Mouse (Mus musculus): Measurements from ENCODE around the gene AB124611. TPM values are rescaled to one million over a fixed set of nuclear protein-coding genes. Genes with fewer than 3 reads are reported as not detected.
A peak's percentile ranks its signal among the peaks of the same experiment; 100 is the strongest.
"Not testable (repeated sequence)": the region's sequence is repeated elsewhere in the genome, so short reads cannot be mapped to it uniquely, and the experiment has no call there.

AB124611 gene
- total RNA-seq (2021) = not detected
- long read RNA-seq, partial matches to known transcripts = 0 of 1 reads
- long read RNA-seq, other reads (novel, unspliced or antisense) = 1 of 1 reads

DNA sequence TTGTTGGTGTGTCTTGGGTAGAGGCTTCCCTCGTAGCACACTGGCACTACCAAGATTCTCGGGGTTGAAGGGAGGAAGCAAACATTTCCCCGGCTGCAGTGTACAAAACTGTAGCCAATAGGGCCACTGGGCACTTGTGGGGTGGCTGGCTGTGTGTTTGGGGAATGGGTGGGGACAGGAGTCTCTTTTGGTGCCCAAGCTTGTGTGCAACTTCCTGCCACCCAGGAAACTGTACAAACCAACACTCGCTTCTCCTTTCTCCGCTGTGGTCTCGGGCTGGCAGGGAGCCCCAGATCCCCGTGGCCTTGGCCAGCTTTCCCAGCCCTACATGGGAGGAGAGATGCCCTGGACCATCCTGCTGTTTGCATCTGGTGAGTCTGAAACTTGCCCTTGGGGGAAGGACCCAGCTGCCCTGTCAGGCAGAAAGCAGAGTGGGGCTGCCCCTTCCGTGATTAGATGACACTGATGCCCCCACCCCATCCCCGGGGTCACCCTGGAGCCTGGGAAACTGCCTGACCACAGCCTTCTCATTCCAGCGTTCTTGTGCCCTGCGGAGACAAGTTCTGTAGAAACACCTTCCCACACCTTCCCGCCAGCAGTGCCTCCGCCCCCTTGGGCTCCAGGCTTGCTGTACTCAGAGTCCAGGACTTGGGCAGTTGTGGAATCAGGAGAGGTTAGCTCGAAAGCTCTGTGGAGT is at the start of gene AB124611:
AB124611 (plus strand) TSS at position 240 of the 697 bp plus-strand sequence.
- no peak for DNase-seq (ENCODE audit: low spot score in 2 of 2)

DNA sequence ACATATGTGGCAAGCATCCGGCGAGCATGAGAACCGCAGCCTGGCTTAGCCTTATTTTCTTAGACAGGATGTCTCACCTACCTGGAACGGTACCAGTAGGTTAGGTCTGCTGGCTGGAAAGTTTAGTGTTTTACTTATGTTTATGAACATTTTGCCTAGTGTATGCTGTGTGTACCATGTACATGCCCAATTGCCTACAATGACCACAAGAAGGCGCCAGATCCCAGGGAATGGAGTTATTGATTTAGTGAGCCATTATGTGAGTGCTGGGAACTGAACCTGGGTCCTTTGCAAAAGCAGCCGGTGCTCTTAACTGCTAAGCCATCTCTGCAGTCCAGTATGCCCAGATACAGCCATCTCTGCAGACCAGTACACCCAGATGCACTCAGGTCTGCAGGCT is 48.3 kb upstream of the AB124611 start:
- no peak for DNase-seq (ENCODE audit: low spot score in 2 of 2)

DNA sequence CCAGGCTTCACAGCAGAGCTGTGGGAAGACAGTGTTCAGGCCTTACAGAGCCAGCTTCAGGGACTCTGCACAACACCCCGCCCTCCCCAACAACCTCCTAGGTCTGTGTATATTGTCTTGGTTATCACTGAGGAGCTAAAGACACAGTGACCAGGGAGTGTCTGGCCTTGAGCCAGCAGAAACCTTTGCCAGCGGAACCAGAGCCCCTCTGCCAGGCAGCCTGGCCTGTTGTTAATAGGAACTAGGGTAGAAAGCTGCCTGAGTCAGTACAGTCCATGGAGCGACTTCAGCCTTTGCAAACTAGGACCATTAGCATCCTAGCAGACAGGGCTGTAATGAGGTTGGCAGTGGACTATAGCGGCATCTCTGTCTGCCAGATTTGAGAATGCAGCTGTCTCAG is 41.9 kb upstream of the AB124611 start:
- DNase-seq (ENCODE audit: low spot score in 2 of 2) = no peak

DNA sequence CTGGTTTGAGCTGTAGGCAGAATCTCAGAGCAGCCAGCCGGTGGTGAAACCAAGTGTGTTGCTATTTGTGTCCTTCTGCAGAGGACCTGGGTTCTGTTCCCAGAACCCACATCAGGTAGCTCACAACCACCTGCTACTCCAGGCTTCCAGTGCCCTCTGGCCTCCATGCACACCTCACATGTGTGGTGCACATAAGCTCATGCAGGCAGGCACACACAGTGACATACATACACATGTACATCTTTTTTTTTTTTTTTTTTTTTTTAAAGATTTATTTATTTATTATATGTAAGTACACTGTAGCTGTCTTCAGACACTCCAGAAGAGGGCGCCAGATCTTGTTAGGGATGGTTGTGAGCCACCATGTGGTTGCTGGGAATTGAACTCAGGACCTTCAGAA is 37.7 kb upstream of the AB124611 start:
- not testable (repeated sequence) for DNase-seq (ENCODE audit: low spot score in 2 of 2)

DNA sequence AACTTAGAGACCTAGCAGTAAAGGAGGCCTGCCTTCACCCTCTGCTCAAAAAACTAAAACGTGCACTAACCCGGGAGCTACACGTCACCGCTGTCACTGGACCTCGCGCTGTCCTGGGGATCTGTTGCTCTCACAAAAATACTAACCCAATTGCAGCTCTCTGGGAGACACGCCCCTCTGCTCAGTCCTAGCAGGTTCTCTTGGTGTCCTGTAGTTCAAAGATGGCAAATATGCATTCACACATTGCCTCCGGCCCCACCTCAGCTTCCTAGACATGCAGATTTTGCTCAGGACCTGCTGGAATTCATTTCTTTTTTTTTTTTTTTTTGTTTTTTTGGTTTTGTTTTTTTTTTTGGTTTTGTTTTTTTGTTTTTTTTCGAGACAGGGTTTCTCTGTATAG is 35.3 kb upstream of the AB124611 start:
- DNase-seq (ENCODE audit: low spot score in 2 of 2) = no peak

DNA sequence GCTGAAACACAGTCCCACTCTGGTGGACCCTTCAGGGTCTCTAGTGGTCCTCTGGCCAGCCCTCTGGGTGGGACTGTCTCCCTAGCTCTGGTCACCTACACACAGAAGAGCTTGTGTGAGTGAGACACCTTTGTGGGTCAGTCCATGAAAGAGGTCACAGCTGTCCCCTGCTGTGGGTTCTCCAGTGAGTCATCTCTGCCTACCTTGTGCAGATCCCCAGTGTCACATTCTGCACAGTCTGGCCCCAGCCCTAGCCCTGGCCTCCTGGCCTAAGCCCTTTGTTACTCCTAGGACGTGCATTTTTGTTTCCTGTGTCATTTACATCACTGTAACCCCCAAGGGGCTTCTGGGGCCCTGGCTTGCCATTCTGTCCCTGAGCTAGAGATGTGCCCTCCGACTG is 32.1 kb upstream of the AB124611 start:
- no peak for DNase-seq (ENCODE audit: low spot score in 2 of 2)

DNA sequence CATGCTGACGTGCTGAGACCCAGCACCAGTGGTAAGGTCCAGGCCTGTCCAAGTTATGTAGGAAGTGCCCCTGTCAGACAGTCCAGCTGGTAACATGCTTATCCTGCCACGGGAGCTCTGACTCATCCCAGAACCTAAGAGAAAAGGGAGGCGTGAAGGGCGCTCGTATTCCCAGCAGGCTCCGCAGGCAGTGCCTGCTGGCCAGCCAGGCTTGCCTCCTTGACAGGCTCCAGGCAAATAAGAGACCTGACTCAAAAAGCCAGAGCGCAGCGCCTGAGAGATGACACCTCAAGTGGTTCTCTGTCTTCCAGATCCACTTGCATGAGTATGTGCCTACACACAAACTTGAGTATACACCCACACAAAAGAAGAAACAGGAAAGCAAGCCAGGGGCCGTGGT is 31.2 kb upstream of the AB124611 start:
- peak in 1 of 2 experiments; percentile 35 for DNase-seq (ENCODE audit: low spot score in 2 of 2)

DNA sequence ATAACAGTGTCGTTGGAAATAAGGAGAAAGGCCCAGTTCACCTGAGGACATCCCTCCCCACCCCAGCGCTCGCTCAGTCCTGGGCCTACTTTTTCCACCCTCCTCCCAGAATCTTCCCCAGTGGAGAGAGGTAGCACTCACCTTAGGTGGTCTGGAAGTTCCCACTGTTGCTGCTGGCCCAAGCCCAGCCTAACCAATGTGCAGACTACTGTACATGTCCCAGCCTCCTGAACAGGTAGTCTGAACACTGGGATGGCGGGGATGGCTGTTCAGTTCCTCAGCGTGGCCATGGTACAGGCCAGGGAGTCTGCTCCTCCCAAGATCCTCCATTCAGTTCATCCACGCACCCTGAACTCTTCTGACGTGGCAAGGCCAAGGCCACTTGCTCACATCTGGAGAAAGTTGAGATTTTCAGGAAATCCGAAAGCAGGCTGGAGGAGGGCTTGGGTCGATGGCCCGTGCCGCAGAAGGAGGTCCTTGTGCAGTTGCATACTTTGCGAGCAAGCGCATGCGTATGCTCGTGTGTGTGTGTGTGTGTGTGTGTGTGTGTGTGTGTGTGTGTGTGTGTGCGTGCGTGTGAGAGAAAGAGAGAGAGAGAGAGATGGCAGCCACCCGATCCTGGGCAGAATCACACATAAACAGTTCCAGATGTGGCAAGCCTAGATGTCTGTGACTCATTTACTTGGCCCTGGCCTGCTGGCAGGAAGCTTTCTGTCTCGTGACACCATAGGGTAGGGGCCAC is 29.5 kb upstream of the AB124611 start:
- no peak for DNase-seq (ENCODE audit: low spot score in 2 of 2)

DNA sequence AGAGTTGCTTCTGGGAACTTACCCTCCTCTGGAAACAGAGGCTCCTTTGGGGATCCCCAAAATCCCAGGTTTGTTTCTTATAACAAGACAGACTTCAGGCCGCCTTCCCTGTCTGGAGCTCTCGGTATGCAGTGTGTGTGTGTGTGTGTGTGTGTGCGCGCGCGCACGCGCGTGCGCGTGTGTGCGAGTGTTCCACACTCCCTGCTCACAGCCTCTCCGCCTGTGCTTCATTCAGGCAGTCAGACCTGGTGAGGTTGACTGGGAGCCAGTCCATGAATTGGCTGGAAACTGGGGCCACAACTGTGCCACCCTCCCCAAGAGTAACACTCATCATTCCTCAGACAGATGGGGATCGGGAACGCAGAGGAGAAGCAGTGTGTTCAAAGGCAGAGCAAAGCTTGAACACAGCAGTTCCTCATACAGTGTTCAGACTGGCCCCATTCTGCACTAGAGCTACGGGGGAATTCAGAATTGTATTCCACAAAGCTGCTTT is 28.9 kb upstream of the AB124611 start:
- DNase-seq (ENCODE audit: low spot score in 2 of 2) = peak; percentile 42 to 69

DNA sequence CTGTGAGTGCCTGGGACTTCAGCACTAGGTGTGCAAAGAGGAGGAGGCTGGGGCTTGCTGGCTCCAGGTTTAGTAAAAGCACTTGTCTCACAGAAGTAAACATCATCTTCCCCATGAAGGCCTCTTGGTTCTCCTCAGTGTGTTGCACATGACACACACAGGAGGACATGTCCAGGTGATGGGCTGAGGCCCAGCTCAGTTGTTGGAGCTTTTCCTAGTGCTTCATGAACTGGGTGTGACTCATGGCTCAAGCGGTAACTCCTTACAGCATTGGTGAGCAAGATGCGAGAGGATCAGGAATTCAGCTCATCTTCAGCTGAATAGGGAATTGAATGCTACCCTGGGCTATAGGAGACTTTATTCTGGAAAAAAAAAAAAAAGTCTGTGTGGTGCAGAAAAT is 28.3 kb upstream of the AB124611 start:
- DNase-seq (ENCODE audit: low spot score in 2 of 2) = no peak

DNA sequence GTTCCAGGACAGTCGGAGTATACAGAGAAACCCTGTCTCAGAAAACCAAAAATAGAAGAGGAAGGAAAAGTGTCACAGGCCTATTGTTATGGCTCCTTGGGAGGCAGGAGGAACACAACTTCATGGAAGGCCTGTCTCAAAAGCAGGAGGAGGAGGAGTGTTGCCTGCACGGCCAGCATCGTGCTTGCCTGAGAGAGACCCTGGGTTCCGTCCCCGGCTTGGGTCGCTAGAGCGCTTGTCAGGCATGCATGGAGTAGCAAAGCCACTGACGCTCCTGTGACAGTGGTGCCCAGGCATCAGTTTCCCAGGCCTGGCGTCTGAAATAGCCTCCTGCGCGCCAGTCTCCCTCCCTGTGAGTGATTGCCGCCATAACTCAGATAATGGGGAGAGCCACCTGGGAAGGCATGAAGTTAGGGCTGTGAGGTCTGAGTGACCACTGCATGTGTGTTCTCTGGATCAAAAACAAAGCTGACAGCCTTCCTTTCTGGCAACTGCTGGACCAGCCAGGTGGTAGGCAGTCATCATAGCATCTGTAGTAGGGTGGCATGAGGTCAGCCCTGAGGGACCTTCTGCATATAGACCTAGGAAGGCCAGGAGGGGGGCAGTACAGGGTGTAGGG is 27.6 kb upstream of the AB124611 start:
- DNase-seq (ENCODE audit: low spot score in 2 of 2) = no peak

DNA sequence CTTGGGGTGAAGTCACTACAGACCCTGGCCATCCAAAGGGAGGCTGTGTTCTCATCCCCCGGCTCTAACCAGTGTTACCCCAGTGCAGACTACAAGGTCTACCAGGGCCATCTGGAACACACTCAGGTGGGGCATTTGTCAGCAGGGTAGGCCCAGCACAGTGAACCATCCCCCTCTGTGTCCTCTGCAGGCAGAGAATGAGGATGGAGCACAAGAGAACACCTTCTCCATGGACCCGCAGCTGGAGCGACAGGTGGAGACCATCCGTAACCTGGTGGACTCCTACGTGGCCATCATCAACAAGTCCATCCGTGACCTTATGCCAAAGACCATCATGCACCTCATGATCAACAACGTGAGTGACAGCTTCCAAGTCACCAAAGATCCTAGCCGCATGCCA is 22.6 kb upstream of the AB124611 start:
- DNase-seq (ENCODE audit: low spot score in 2 of 2) = no peak

DNA sequence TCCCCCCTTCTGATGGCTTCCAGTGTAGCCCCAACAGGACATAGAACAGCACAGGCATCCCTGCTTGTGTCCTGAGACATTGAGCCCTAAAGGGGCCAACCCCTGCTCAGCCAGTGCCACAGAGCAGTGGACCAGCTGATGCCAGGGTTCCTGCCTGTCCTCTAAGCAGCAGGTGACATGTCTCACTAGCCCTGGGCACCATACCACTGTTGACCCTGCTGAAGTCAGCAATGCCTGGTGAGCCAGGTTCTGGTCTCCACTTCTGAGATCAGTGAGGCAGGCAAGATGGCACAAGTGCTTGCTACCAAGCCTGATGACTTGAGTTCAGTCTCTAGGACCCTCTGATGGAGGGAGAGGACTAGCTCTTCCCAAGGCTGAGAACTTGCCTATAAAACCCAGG is 20.2 kb upstream of the AB124611 start:
- no peak for DNase-seq (ENCODE audit: low spot score in 2 of 2)

DNA sequence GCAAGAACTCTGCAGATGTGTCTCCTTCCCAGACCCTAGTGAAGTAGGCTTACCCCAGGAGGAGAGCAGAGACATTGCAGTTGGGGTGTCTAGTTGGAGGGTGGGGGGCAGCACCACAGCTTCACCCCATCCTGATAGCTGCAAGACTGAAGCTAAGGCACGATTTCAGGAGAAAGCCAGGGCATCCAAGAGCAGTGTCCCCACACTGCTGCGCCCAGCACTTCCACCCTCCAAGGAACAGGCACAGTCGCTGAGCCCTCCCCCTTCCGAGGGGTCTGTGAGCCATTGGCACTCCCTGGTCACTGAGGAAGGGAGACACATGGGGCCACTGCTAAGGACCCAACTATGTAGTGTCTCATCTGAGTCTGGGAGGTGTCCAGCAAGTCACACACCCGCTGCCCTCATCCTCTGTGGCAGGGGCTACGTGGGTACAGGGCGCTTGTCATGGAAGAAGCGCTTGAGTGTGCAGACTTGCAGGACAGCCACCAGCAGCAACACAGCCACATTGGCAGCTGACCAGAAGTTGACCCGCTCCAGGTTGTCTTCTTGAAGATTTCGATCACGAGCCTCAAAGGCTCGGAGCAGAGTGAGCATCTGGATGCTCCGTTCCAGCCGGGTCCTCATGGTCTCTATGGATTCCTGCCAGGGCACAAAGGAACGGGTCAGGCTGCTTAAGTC is 18.1 kb upstream of the AB124611 start:
- DNase-seq (ENCODE audit: low spot score in 2 of 2) = no peak

DNA sequence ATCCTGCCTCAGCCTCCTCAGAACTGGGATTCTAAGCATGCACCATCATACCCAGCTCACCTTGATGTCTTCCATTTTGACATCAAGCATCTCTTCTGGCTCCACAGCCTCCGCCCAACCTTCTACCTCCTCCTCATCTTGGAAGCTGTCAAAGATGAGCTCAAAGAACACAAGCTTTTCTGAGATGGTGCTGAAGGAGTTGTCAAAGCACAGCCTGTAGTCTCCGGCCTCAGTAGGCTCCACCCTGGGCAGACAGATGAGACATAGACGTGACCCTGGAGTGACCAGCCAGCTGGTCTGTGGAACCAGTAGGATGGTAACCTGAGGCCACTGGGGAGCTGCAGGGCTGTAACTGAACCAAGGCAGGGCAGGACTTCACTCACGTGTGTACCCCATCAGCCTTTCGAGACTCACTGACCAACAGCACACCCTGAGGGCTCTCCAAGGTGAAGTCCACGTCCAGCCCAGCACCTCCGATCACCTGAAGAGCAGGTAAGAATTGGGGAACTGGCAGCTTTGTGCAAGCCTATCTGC is 17.0 kb upstream of the AB124611 start:
- no peak for DNase-seq (ENCODE audit: low spot score in 2 of 2)

DNA sequence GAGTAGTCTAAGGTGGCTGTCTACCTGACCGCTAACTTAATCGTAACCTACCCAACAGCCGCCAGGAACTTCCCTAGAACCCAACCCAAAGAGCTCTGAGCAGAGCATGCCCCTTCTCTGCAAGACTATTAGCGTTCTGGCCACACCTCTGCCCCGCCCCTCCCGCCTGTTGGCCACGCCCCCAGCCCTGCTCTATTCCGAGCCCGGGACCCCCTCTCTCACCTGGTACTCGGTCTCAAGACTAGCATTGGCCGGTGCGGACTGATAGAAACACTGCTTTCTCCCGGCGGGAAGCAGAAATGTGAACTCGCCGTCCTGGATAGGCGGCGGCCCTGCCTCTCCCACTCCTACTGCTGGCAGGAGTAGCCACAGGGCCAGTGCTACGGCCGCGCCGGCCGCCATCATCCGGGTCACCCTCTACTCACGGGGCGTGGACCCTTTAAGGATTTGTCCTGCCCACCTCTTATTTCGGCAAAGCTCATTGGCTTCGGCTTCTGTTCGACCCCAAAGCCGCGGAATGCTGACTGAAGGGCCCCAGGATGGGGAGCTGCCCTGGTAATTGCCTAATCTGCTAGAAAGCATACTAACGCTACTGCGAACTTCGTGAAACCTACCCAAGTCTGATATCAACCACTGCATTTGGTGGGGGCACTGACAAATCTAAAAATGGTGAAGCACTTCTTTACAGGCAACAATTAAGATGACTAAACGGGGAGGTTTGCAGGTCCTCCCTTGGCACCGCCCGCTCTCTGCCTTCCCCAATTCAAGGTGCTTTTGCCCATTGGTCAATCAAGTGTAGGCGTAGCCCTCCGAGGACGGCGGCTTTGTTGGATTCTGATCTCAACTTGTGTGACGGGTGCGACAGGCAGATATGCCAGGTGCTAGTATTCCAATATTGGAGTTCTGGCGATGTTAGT is 15.9 kb upstream of the AB124611 start, which contains the start of gene Tmed1:
Tmed1 (minus strand) TSS at position 481 of the 917 bp plus-strand sequence.
- peak; percentile 94 to 97 for DNase-seq (ENCODE audit: low spot score in 2 of 2)

DNA sequence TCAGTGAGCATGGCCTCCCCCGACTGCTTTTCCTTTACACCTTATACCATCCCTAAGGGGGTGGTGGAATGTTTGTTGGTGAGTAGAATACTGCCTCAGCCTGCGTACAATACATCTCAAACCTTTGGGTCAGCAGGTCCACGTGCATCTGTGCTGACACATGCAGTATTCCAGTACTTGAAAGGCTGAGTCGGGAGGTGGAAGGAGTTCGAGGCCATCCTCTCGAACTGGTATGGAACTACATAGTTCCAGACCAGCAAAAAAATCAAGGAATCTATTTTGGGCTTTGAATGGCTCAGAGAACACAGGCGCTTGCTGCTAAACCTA is 15.3 kb upstream of the AB124611 start:
- no peak for DNase-seq (ENCODE audit: low spot score in 2 of 2)

DNA sequence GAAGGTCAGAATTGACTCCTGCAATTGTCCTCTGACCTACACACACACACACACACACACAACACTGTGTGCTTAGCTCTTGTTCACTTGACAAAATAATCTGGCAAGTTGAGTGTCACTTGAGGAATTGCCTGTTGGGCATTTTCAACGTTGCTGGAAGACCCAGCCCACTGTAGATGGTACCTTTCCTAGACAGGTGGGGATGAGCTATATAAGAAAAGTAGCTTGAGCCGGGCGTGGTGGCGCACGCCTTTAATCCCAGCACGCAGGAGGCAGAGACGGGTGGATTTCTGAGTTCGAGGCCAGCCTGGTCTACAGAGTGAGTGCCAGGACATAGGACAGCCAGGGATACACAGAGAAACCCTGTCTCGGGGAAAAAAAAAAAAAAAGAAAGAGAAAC is 14.9 kb upstream of the AB124611 start:
- DNase-seq (ENCODE audit: low spot score in 2 of 2) = no peak

DNA sequence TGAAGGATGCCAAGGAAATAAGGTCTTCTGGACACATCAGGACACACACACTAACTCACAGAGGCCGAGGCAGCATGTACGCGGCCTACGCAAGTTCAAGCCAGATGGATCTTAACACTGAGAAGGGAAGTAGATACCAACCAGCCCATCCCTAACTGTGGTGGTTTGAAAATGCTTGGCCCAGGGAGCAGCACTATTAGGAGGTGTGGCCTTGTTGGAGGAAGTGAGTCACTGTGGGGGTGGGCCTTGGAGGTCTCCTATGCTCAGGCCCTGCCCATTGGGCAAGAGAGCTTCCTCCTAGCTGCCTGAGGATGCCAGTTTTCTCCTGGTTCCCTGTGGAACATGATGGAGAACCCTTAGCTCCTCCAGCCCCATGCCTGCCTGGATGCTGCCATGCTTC is 12.5 kb upstream of the AB124611 start:
- no peak for DNase-seq (ENCODE audit: low spot score in 2 of 2)

DNA sequence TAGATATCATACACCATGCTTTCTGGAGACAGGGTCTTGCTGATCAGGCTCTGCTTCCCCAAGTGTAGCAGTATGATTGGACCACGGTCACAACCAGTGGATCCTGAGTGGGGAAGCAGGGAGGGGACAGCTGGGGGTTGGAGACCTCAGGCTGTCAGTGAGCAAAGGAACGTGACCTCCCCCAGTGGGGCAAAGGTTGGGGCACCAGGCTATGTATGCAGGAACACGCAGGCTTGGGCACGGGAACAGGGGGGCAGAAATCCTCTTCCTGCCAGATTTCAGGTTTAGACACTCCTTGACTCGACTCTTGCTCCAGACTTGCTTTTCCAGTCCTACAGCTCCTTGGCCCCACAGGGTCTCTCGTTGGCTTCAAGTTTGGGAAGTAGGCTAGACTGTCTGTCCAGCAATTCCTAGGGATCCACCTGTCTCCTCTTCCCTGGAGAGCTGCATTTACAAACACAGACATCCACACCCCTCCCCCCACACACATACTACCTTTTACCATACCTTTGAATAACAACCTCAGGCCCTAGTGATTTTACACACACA is 8.0 kb upstream of the AB124611 start:
- no peak for DNase-seq (ENCODE audit: low spot score in 2 of 2)
